Mouse (Mus musculus): ENCODE measurements at regions not wholly inside any gene's neighbourhood (a gene's known extent, or its start where the extent isn't known, plus 50 kb on each side); places are given as distances from the start of the nearest gene placed in this dataset.

DNA sequence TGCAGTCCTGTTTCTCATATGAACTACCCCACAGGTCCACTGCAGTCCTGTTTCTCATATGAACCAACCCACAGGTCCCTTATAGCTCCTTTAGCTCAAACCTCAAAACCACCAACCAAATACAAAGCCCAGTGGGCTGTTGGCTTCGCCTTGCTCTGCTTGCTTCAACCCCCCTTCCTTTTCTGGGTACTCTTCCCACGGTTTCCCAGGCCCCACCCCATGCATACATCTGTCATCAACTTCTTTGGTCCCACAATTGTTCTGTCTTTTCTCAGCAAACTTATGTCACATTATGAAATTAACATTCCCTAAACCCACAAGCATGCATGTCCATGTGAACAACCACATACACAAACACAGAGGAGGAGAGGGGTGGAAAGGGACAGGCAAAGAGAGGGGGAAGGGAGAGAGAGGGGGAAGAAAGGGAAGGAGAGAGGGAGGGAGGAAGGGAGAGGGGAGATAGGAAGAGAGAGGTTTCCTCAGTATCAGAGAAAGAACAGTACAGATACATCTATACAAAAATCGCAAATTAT lies 599.9 kb downstream of the Ebf1 start:
- DNase-seq (ENCODE audit: low spot score) (no peak), ATAC-seq (replicated peaks; ENCODE audit: low FRiP score) (no peak)
- Histone ChIP-seq H3K9ac (ENCODE audit: low read length) (no peak overlapping the region), H3K27ac (ENCODE audit: low read depth, low read length) (no peak overlapping the region), H3K9me3 (ENCODE audit: control insufficient read depth, low read length) (no peaks in the 10 kb centered on the region), H3K4me2 (ENCODE audit: low read depth, low read length, severe bottlenecking) (no peak overlapping the region), H3K36me3 (ENCODE audit: control insufficient read depth, insufficient read depth, low read length) (no peaks in the 10 kb centered on the region), H3K27me3 (ENCODE audit: control insufficient read depth, insufficient read depth, low read length) (no peaks in the 10 kb centered on the region), H3K4me3 (ENCODE audit: low read depth, low read length) (no peak overlapping the region), H3K4me1 (replicated peaks; ENCODE audit: control insufficient read depth, insufficient read depth, low read length) (no peaks in the 10 kb centered on the region)
- 82% methylated on average over 3 of the region's 3 CpGs for WGBS

DNA sequence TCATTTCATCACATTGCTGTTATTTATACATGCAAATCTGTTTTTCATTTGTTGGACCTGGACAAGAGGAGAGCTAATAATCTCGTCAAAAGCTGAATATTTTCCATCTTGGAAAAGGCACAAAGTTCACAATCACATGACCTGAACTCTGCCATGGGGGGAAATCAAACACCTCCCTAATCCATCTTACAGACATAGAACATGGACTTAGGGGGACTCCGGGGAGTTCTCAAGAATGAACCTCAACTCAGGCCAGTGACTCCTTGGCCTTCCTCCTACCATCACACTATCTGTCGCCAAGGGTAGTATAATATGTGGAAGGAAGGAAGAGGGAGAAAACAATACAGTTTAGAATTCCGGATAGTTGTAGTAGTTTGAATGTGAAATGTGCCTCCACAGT lies 602.1 kb downstream of the Ebf1 start:
- DNase-seq (ENCODE audit: low spot score) (no peak), ATAC-seq (replicated peaks; ENCODE audit: low FRiP score) (no peak)
- Histone ChIP-seq H3K4me3 (ENCODE audit: low read depth, low read length) (no peak overlapping the region), H3K4me2 (ENCODE audit: low read depth, low read length, severe bottlenecking) (no peak overlapping the region), H3K9ac (ENCODE audit: low read length) (no peak overlapping the region), H3K9me3 (ENCODE audit: control insufficient read depth, low read length) (no peaks in the 10 kb centered on the region), H3K36me3 (ENCODE audit: control insufficient read depth, insufficient read depth, low read length) (no peaks in the 10 kb centered on the region), H3K27ac (ENCODE audit: low read depth, low read length) (no peak overlapping the region), H3K27me3 (ENCODE audit: control insufficient read depth, insufficient read depth, low read length) (no peaks in the 10 kb centered on the region), H3K4me1 (replicated peaks; ENCODE audit: control insufficient read depth, insufficient read depth, low read length) (no peaks in the 10 kb centered on the region)
- 85% methylated on average over 4 of the region's 4 CpGs for WGBS

DNA sequence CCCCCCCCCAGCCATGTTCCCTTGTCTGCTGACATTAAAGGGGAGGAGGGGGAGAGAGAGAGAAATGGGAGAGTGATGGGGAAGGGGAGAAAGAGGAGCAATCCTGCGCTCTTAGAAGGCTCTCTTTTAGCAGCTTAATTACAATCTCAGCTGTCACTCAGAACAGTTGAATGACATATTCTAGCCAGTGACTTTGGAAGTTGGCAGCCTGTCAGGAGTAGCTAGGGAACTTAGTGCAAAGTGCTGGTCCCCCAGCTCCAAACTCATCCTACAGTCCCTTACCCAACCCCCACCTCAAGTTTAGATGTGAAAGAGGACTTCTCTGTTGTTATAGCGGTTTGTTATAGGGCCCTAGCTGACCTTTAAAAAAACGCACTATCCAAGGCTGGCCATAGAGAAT lies 604.9 kb downstream of the Ebf1 start:
- 68% methylated on average over 3 of the region's 3 CpGs for WGBS
- H3K4me3 ChIP-seq (ENCODE audit: low read depth, low read length) = no peak overlapping the region
- ATAC-seq (replicated peaks; ENCODE audit: low FRiP score) = no peak
- no peak for DNase-seq (ENCODE audit: low spot score)
- no peaks in the 10 kb centered on the region for H3K36me3 ChIP-seq (ENCODE audit: control insufficient read depth, insufficient read depth, low read length)
- H3K9me3 ChIP-seq (ENCODE audit: control insufficient read depth, low read length) = no peaks in the 10 kb centered on the region
- no peaks in the 10 kb centered on the region for H3K4me1 ChIP-seq (replicated peaks; ENCODE audit: control insufficient read depth, insufficient read depth, low read length)
- H3K27me3 ChIP-seq (ENCODE audit: control insufficient read depth, insufficient read depth, low read length) = no peaks in the 10 kb centered on the region
- H3K9ac ChIP-seq (ENCODE audit: low read length) = no peak overlapping the region
- H3K4me2 ChIP-seq (ENCODE audit: low read depth, low read length, severe bottlenecking) = no peak overlapping the region
- no peak overlapping the region for H3K27ac ChIP-seq (ENCODE audit: low read depth, low read length)

DNA sequence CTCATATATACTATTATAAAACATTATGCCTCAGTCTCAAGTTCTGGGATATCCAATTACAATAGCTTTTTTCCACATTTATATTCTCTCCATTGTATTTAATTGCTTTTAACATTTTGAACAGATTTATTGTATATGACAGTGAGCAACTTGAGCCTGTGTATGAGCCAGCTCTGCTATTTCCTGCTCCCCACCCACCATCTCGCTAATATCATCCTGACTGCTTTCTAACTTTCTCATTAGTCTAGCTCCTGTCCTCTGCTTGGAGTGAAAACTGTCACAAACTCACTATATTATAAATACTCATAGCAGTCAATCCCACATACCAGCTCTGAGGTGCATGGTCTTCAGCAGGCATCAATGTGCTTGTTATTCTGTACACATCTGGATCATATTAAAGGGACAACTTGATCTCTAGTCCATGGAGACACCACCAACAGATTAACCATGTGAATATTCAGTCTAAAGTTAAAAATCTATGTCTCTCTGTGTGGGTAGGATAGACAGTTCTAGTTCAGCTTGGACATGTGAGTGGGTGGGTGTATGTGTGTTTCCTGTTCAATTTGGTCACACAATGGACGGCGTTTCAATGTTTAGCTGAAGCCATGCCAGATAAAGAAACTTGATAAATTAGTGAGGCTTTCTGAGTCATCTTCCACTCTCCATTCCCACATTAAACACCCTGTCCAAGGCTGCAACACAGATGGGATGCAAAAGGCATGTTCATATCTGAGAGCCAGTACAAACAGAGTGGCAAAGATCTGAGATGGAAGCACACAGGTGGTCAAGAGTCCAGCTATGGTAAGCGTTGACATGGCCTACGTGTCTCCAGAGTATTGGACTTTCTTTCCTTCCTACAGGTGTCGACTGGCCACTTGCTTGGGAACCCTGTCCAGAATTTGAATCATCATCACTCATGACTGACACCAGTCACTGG lies 616.1 kb upstream of the Clint1 start:
- no peaks in the 10 kb centered on the region for H3K36me3 ChIP-seq (ENCODE audit: control insufficient read depth, insufficient read depth, low read length)
- no peaks in the 10 kb centered on the region for H3K9me3 ChIP-seq (ENCODE audit: control insufficient read depth, low read length)
- H3K9ac ChIP-seq (ENCODE audit: low read length) = no peak overlapping the region
- ATAC-seq (replicated peaks; ENCODE audit: low FRiP score) (no peak), DNase-seq (ENCODE audit: low spot score) (no peak)
- H3K4me3 ChIP-seq (ENCODE audit: low read depth, low read length) = no peak overlapping the region
- H3K4me1 ChIP-seq (replicated peaks; ENCODE audit: control insufficient read depth, insufficient read depth, low read length) = no peaks in the 10 kb centered on the region
- H3K4me2 ChIP-seq (ENCODE audit: low read depth, low read length, severe bottlenecking) = no peak overlapping the region
- H3K27me3 ChIP-seq (ENCODE audit: control insufficient read depth, insufficient read depth, low read length) = no peaks in the 10 kb centered on the region
- 87% methylated on average over 6 of the region's 6 CpGs for WGBS
- H3K27ac ChIP-seq (ENCODE audit: low read depth, low read length) = no peak overlapping the region

DNA sequence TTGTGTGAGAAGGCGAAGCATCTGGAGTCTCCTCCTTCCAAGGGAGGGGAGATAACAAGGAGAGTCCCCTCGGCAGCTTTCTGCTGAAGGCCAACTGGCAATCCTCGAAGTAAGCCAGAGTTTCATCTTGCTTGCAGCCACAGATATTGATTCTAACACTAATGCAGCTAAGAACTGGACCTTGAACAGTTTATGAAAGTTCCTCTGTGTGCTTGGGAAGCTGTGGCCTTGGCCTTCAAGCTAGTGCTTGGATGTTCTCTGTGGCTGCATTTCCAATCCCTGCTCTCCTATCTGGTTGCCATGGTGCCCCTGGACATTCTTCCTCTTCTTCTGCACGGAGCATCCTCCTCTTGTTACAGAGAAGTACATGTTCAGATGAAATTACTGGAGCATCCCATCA lies 614.8 kb upstream of the Clint1 start:
- no peak overlapping the region for H3K4me3 ChIP-seq (ENCODE audit: low read depth, low read length)
- 76% methylated on average over 4 of the region's 4 CpGs for WGBS

DNA sequence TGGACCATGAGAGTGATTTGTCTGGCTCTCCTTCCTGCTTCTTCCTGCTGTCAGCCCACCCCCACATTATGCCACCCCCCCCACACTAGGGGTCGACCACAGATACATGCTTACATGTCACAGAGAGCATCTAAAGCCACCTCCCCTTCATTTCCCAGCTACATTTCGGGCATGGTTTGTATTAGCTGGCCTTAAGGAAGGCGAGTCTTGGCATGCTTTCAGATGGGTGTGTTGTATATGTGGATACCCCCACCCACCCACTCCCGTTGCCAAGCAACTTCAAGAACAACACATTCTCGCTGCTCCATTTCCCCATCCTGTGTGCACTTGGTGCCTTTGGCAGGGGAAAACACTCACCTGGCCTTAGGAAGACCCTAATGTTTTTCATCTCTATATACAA lies 612.8 kb upstream of the Clint1 start:
- no peaks in the 10 kb centered on the region for H3K9me3 ChIP-seq (ENCODE audit: control insufficient read depth, low read length)
- no peaks in the 10 kb centered on the region for H3K27me3 ChIP-seq (ENCODE audit: control insufficient read depth, insufficient read depth, low read length)
- H3K27ac ChIP-seq (ENCODE audit: low read depth, low read length) = no peak overlapping the region
- no peak overlapping the region for H3K9ac ChIP-seq (ENCODE audit: low read length)
- H3K36me3 ChIP-seq (ENCODE audit: control insufficient read depth, insufficient read depth, low read length) = no peaks in the 10 kb centered on the region
- DNase-seq (ENCODE audit: low spot score) (no peak), ATAC-seq (replicated peaks; ENCODE audit: low FRiP score) (no peak)
- H3K4me1 ChIP-seq (replicated peaks; ENCODE audit: control insufficient read depth, insufficient read depth, low read length) = no peaks in the 10 kb centered on the region
- H3K4me3 ChIP-seq (ENCODE audit: low read depth, low read length) = no peak overlapping the region
- WGBS = 75% methylated on average over 5 of the region's 5 CpGs
- no peak overlapping the region for H3K4me2 ChIP-seq (ENCODE audit: low read depth, low read length, severe bottlenecking)

More for the DNA sequence above, 614.8 kb upstream of the Clint1 start:
- no peaks in the 10 kb centered on the region for H3K4me1 ChIP-seq (replicated peaks; ENCODE audit: control insufficient read depth, insufficient read depth, low read length)
- H3K27ac ChIP-seq (ENCODE audit: low read depth, low read length) = no peak overlapping the region
- H3K9me3 ChIP-seq (ENCODE audit: control insufficient read depth, low read length) = no peaks in the 10 kb centered on the region
- H3K36me3 ChIP-seq (ENCODE audit: control insufficient read depth, insufficient read depth, low read length) = no peaks in the 10 kb centered on the region
- no peaks in the 10 kb centered on the region for H3K27me3 ChIP-seq (ENCODE audit: control insufficient read depth, insufficient read depth, low read length)
- ATAC-seq (replicated peaks; ENCODE audit: low FRiP score) = no peak
- no peak overlapping the region for H3K9ac ChIP-seq (ENCODE audit: low read length)
- H3K4me2 ChIP-seq (ENCODE audit: low read depth, low read length, severe bottlenecking) = no peak overlapping the region
- no peak for DNase-seq (ENCODE audit: low spot score)

DNA sequence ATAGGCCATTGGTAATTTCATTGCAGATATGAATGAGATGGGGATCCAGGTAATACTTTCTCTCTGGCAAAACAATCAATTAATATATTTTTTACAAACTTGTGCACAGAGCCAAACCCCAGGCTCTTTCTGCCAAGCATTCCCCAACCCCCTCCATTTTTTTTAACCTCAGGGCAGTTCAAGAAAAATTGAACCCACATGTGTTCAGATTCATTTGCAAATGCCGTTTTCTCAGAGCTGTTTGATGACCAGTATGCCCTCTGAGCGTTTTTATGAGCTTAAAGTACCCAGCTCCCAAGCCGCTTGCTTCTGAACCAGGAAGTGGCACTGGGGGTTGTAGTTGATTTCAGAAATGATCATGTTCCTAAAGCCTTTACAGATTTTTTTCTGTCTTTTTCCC lies 611.4 kb upstream of the Clint1 start:
- 69% methylated on average over 3 of the region's 3 CpGs for WGBS
- H3K9me3 ChIP-seq (ENCODE audit: control insufficient read depth, low read length) = no peaks in the 10 kb centered on the region
- H3K4me1 ChIP-seq (replicated peaks; ENCODE audit: control insufficient read depth, insufficient read depth, low read length) = no peaks in the 10 kb centered on the region
- no peak overlapping the region for H3K27ac ChIP-seq (ENCODE audit: low read depth, low read length)
- no peak overlapping the region for H3K4me3 ChIP-seq (ENCODE audit: low read depth, low read length)
- no peak overlapping the region for H3K4me2 ChIP-seq (ENCODE audit: low read depth, low read length, severe bottlenecking)
- ATAC-seq (replicated peaks; ENCODE audit: low FRiP score) (no peak), DNase-seq (ENCODE audit: low spot score) (no peak)
- H3K9ac ChIP-seq (ENCODE audit: low read length) = no peak overlapping the region
- H3K36me3 ChIP-seq (ENCODE audit: control insufficient read depth, insufficient read depth, low read length) = no peaks in the 10 kb centered on the region
- no peaks in the 10 kb centered on the region for H3K27me3 ChIP-seq (ENCODE audit: control insufficient read depth, insufficient read depth, low read length)

DNA sequence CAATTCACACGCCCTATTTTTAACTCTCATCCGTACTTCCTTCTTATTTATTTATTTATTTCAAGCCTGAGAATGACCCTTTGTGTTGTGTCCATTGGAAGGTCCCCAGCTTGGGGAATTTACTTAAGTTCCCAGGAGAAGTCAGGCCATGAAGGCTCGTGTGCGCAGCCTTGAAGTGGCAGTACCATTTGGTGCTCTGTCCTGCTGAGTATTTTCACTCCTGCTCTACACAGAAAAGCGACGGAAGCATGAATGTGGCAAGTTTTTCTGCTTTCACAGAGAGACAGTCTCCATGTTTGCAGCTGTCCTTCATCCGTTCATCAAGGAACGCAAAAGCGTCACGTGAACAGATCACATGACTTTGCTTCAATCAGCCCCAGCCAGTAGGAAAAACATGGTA lies 610.2 kb upstream of the Clint1 start:
- Histone ChIP-seq H3K4me1 (replicated peaks; ENCODE audit: control insufficient read depth, insufficient read depth, low read length) (no peaks in the 10 kb centered on the region), H3K9me3 (ENCODE audit: control insufficient read depth, low read length) (no peaks in the 10 kb centered on the region), H3K27ac (ENCODE audit: low read depth, low read length) (no peak overlapping the region), H3K9ac (ENCODE audit: low read length) (no peak overlapping the region), H3K27me3 (ENCODE audit: control insufficient read depth, insufficient read depth, low read length) (no peaks in the 10 kb centered on the region), H3K36me3 (ENCODE audit: control insufficient read depth, insufficient read depth, low read length) (no peaks in the 10 kb centered on the region), H3K4me3 (ENCODE audit: low read depth, low read length) (no peak overlapping the region), H3K4me2 (ENCODE audit: low read depth, low read length, severe bottlenecking) (no peak overlapping the region)
- ATAC-seq (replicated peaks; ENCODE audit: low FRiP score) (no peak), DNase-seq (ENCODE audit: low spot score) (no peak)
- WGBS = 80% methylated on average over 10 of the region's 10 CpGs

DNA sequence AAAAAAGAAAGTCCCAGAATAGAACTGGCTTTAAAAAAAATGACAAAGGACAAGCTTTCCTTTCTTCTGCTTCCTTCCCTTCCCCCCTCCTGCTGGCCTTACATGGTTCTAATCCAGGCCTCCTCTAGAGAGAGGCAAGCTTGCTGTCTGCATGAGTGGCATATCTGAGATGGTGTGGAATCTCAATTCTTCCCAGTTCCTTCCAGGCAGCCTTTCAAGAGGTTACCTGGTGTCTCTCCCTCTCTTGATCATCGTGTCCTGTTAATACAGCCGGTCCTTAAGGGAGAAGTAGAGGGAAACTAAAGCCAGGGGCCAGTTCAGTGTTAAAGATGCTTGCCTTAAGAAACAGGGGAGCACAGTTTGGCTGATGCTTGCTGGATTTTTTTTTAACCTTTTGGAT lies 607.1 kb upstream of the Clint1 start:
- Histone ChIP-seq H3K27ac (ENCODE audit: low read depth, low read length) (no peak overlapping the region), H3K4me2 (ENCODE audit: low read depth, low read length, severe bottlenecking) (no peak overlapping the region), H3K9me3 (ENCODE audit: control insufficient read depth, low read length) (no peaks in the 10 kb centered on the region), H3K4me1 (replicated peaks; ENCODE audit: control insufficient read depth, insufficient read depth, low read length) (no peaks in the 10 kb centered on the region), H3K27me3 (ENCODE audit: control insufficient read depth, insufficient read depth, low read length) (no peaks in the 10 kb centered on the region), H3K36me3 (ENCODE audit: control insufficient read depth, insufficient read depth, low read length) (no peaks in the 10 kb centered on the region), H3K9ac (ENCODE audit: low read length) (no peak overlapping the region), H3K4me3 (ENCODE audit: low read depth, low read length) (no peak overlapping the region)
- ATAC-seq (replicated peaks; ENCODE audit: low FRiP score) (no peak), DNase-seq (ENCODE audit: low spot score) (no peak)
- WGBS = 82% methylated on average over 2 of the region's 2 CpGs

Measured in forebrain, embryonic 11.5 days (tissue).